Comparison of ENCODE assay signal across 34 mouse cellular contexts in genomic region chr1:90901681-90902208, GRCm38 (mm10). TPM values are rescaled to one million over a fixed set of nuclear protein-coding genes. Genes with fewer than 3 reads are reported as not detected.
DNase-seq lines count a peak whose midpoint lies in the region; ATAC-seq lines count a peak whose summit lies in the region.
"Had no signal": no experiment of that assay in that cellular context is flagged by ENCODE, and none has a peak within 500 bp of the region (broad histone marks: within the 10 kb centered on the region; RNA-seq: fewer than 3 reads in every experiment).

No protein-coding gene starts in this region.

- H3K36me3 ChIP-seq in hindbrain, embryonic 14.5 days (replicated peaks; ENCODE audit: control insufficient read depth, insufficient read depth): no peaks in the 10 kb centered on the region
- no peaks in the 10 kb centered on the region for H3K36me3 ChIP-seq in hindbrain, embryonic 13.5 days
- H3K36me3 ChIP-seq: embryonic facial prominence, embryonic 12.5 days; embryonic facial prominence, embryonic 15.5 days; forebrain, embryonic 12.5 days; G1E; heart, embryonic 13.5 days; hindbrain, embryonic 15.5 days had no signal

- H3K9ac ChIP-seq in hindbrain, embryonic 14.5 days: no peak overlapping the region
- H3K9ac ChIP-seq in hindbrain, embryonic 13.5 days: no peak overlapping the region
- H3K9ac ChIP-seq: embryonic facial prominence, embryonic 12.5 days; embryonic facial prominence, embryonic 15.5 days; forebrain, embryonic 12.5 days; heart, embryonic 13.5 days; hindbrain, embryonic 15.5 days had no signal

- peak; percentile 79 for DNase-seq in heart, adult 11 months
- DNase-seq in heart, adult 18-20 months: no peak
- DNase-seq in hindbrain, embryonic 14.5 days (ENCODE audit: low spot score): no peak
- DNase-seq in ES-CJ7 (ENCODE audit: low read depth, low spot score) (peak; percentile 25), R1 (ENCODE audit: low read depth, low spot score) (peak; percentile 63)
- DNase-seq in cerebellum, adult 11-12 months: no peak
- DNase-seq: adrenal gland, postnatal 10 days; adrenal gland, postnatal 36 days; cerebellum, adult 2 months; cerebellum, adult 9-11 months; cerebellum, postnatal 25 days; gastrocnemius, postnatal 25 days; heart, postnatal 14 days; heart, postnatal 4 days had no signal

- H3K27ac ChIP-seq in hindbrain, embryonic 14.5 days: no peak overlapping the region
- no peak overlapping the region for H3K27ac ChIP-seq in hindbrain, embryonic 13.5 days
- H3K27ac ChIP-seq: embryonic facial prominence, embryonic 12.5 days; forebrain, embryonic 12.5 days; heart, embryonic 13.5 days; hindbrain, embryonic 15.5 days had no signal

- 0 out of 2 replicates have a peak, but pooled peaks have one; percentile 14 for ATAC-seq in hindbrain, embryonic 14.5 days (ENCODE audit: low FRiP score)
- ATAC-seq in hindbrain, embryonic 13.5 days (ENCODE audit: low FRiP score): no peak
- no peak for ATAC-seq in CD4-positive, CD25-positive, alpha-beta regulatory T cell, adult 4 months
- ATAC-seq: activated CD4-positive, CD25-positive, alpha-beta regulatory T cell, adult 4 months; forebrain, embryonic 16.5 days; Patski had no signal

- H3K4me2 ChIP-seq in hindbrain, embryonic 14.5 days (replicated peaks): no peak overlapping the region
- no peak overlapping the region for H3K4me2 ChIP-seq in hindbrain, embryonic 13.5 days
- H3K4me2 ChIP-seq: embryonic facial prominence, embryonic 12.5 days; embryonic facial prominence, embryonic 15.5 days; forebrain, embryonic 12.5 days; heart, embryonic 13.5 days; hindbrain, embryonic 15.5 days had no signal

- H3K4me3 ChIP-seq in hindbrain, embryonic 14.5 days (replicated peaks; ENCODE audit: low read length): no peak overlapping the region
- no peak overlapping the region for H3K4me3 ChIP-seq in hindbrain, embryonic 13.5 days
- H3K4me3 ChIP-seq: embryonic facial prominence, embryonic 12.5 days; embryonic facial prominence, embryonic 15.5 days; forebrain, embryonic 12.5 days; heart, embryonic 13.5 days; hindbrain, embryonic 15.5 days had no signal

- 0 out of 2 replicates have a peak, but pooled peaks cover 5% of the 10 kb centered on the region for H3K4me1 ChIP-seq in hindbrain, embryonic 14.5 days (replicated peaks; ENCODE audit: control insufficient read depth, insufficient read depth, low read length)
- peaks cover 8% of the 10 kb centered on the region; the same call in 1 of the 2 replicates for H3K4me1 ChIP-seq in hindbrain, embryonic 13.5 days (replicated peaks)

- H3K27me3 ChIP-seq in hindbrain, embryonic 14.5 days (ENCODE audit: control insufficient read depth, insufficient read depth, low read length): no peaks in the 10 kb centered on the region
- H3K27me3 ChIP-seq in hindbrain, embryonic 13.5 days: no peaks in the 10 kb centered on the region
- H3K27me3 ChIP-seq: embryonic facial prominence, embryonic 12.5 days; embryonic facial prominence, embryonic 15.5 days; forebrain, embryonic 12.5 days; hindbrain, embryonic 15.5 days; Patski had no signal

- H3K9me3 ChIP-seq in hindbrain, embryonic 14.5 days (ENCODE audit: control insufficient read depth, low read length): no peaks in the 10 kb centered on the region
- no peaks in the 10 kb centered on the region for H3K9me3 ChIP-seq in hindbrain, embryonic 13.5 days
- H3K9me3 ChIP-seq: embryonic facial prominence, embryonic 12.5 days; embryonic facial prominence, embryonic 15.5 days; forebrain, embryonic 12.5 days; heart, embryonic 13.5 days; hindbrain, embryonic 15.5 days had no signal

- WGBS in hindbrain, embryonic 14.5 days: 89% methylated on average over 6 of the region's 6 CpGs
- 88% methylated on average over 6 of the region's 6 CpGs for WGBS in hindbrain, embryonic 13.5 days

RNA-seq across cellular contexts. Expression of gene Mlph, which starts 13.1 kb away (rescaled TPM):
- 1 to 10 TPM; 1.1 to 1.5 TPM for total RNA-seq in heart, adult 18-20 months (2021)
- 0.13 TPM in 2 replicates for polyA plus RNA-seq in hindbrain, embryonic 14.5 days (2014; fragmentation: Nextera tagmentation; extraction: Ambion mirVana)
- 0.04 and 0.17 TPM in 2 replicates for polyA plus RNA-seq in hindbrain, embryonic 13.5 days (2015; fragmentation: Nextera tagmentation; extraction: Ambion mirVana)
- not detected for polyA plus RNA-seq in CD4-positive, CD25-positive, alpha-beta regulatory T cell, adult 4 months (2017; shearing (Covaris generic))
- total RNA-seq: G1E had no signal
- polyA plus RNA-seq: activated CD4-positive, CD25-positive, alpha-beta regulatory T cell, adult 4 months; G1E had no signal

RNA-seq across cellular contexts. Expression of gene Prlh, which starts 51.2 kb away (rescaled TPM):
- not detected for total RNA-seq in heart, adult 18-20 months (2021)
- polyA plus RNA-seq in hindbrain, embryonic 14.5 days (2014; fragmentation: Nextera tagmentation; extraction: Ambion mirVana): not detected in 2 replicates
- polyA plus RNA-seq in hindbrain, embryonic 13.5 days (2015; fragmentation: Nextera tagmentation; extraction: Ambion mirVana): not detected in 2 replicates
- not detected for polyA plus RNA-seq in CD4-positive, CD25-positive, alpha-beta regulatory T cell, adult 4 months (2017; shearing (Covaris generic))
- total RNA-seq: adrenal gland, adult 18-20 months; adrenal gland, postnatal 10 days; adrenal gland, postnatal 36 days; common myeloid progenitor, adult 5-6 weeks; G1E; gastrocnemius, adult 8-10 months; gastrocnemius, postnatal 25 days; heart, postnatal 14 days; heart, postnatal 4 days had no signal
- polyA plus RNA-seq: activated CD4-positive, CD25-positive, alpha-beta regulatory T cell, adult 4 months; C2C12; embryonic facial prominence, embryonic 12.5 days; embryonic facial prominence, embryonic 15.5 days; forebrain, embryonic 12.5 days; forebrain, embryonic 16.5 days; G1E; gonadal fat pad, adult 2 months; heart, embryonic 13.5 days; heart, embryonic 16.5 days; hindbrain, embryonic 15.5 days; intestine, embryonic 14.5 days; kidney, adult 2 months; kidney, embryonic 14.5 days; Patski had no signal

RNA-seq across cellular contexts. Expression of gene Col6a3, which starts 58.0 kb away (rescaled TPM):
- total RNA-seq in heart, adult 18-20 months (2021): 10 to 100 TPM; 20.8 to 25.6 TPM
- polyA plus RNA-seq in hindbrain, embryonic 14.5 days (2014; fragmentation: Nextera tagmentation; extraction: Ambion mirVana): 11.9 and 12.6 TPM in 2 replicates
- 6.4 and 10.0 TPM in 2 replicates for polyA plus RNA-seq in hindbrain, embryonic 13.5 days (2015; fragmentation: Nextera tagmentation; extraction: Ambion mirVana)
- not detected for polyA plus RNA-seq in CD4-positive, CD25-positive, alpha-beta regulatory T cell, adult 4 months (2017; shearing (Covaris generic))
- total RNA-seq: common myeloid progenitor, adult 5-6 weeks had no signal
- polyA plus RNA-seq: activated CD4-positive, CD25-positive, alpha-beta regulatory T cell, adult 4 months; G1E had no signal

Comparison
In these comparisons a context has a peak if more than half of its experiments do, and no peak if none do; other contexts are left out.
1. DNase-seq: peak in heart, adult 11 months (single experiment), ES-CJ7 (single experiment) and R1 (single experiment); none in heart, adult 18-20 months (0 of 2), hindbrain, embryonic 14.5 days (single experiment) and cerebellum, adult 11-12 months (single experiment).